Mouse (Mus musculus): ENCODE data around the gene Klrc2. TPM values are rescaled to one million over a fixed set of nuclear protein-coding genes. Genes with fewer than 3 reads are reported as not detected.
"Not testable (repeated sequence)": the region's sequence is repeated elsewhere in the genome, so short reads cannot be mapped to it uniquely, and the experiment has no call there.

The Klrc2 gene
- polyA plus RNA-seq (2015; fragmentation: Nextera tagmentation; extraction: Ambion mirVana) = not detected in 2 replicates

DNA sequence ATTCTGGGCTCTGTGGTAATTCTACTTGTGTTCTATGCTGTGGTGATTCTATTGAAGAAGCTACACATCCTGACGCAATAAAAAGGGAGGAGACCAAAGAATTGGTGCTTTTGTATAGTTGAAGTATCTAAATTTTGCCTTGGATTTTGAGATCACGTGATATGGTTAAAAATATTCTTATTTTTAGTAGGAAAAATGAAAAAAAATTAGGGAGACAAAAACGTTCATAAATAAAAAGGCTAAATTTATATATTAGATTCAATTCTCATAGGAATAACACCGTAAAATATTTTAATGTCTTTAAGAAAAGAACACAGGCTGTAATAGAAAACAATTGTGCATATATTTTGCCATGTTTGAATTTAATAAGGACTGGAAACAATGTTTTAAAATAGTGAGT lies at the start of gene Klrc2:
Klrc2 (minus strand) TSS at position 101 of the 400 bp plus-strand sequence.
- not testable (repeated sequence) for H3K9me3 ChIP-seq (replicated peaks; ENCODE audit: control insufficient read depth, low read length, poor library complexity, severe bottlenecking); H3K27me3 ChIP-seq (ENCODE audit: control insufficient read depth, insufficient read depth, low read depth, low read length); H3K27ac ChIP-seq (ENCODE audit: low read length); H3K36me3 ChIP-seq (ENCODE audit: control insufficient read depth, insufficient read depth, low read length); H3K4me2 ChIP-seq (ENCODE audit: low read length); H3K4me1 ChIP-seq (ENCODE audit: control insufficient read depth, insufficient read depth, low read length); H3K4me3 ChIP-seq (ENCODE audit: low read depth, low read length); ATAC-seq; H3K9ac ChIP-seq (ENCODE audit: low read depth, low read length)
- 74% methylated on average over 4 of the region's 4 CpGs for WGBS

DNA sequence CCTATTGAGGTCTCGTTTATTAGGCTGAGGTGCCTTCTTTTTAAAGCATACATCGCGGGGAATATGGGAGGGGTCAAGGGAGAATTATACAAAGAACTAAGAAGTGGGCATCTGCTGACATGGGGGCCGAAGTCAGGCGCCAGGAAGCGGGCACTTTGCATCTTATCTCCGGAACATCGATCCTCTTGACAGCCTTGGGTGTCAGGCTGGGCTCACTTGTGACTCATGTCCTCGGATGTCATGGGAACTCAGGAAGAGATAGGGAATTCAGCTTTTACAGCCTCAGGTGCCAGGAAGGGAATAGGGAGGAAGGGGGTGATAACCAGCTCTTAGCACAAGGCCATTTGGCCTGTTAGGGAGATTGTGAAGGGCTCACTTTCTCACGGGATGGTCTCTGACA lies 30.9 kb upstream of the Klrc2 start:
- not testable (repeated sequence) for H3K27me3 ChIP-seq (ENCODE audit: control insufficient read depth, insufficient read depth, low read depth, low read length); H3K4me2 ChIP-seq (ENCODE audit: low read length); H3K9me3 ChIP-seq (replicated peaks; ENCODE audit: control insufficient read depth, low read length, poor library complexity, severe bottlenecking); H3K36me3 ChIP-seq (ENCODE audit: control insufficient read depth, insufficient read depth, low read length); H3K4me1 ChIP-seq (ENCODE audit: control insufficient read depth, insufficient read depth, low read length); H3K4me3 ChIP-seq (ENCODE audit: low read depth, low read length); H3K27ac ChIP-seq (ENCODE audit: low read length); ATAC-seq; H3K9ac ChIP-seq (ENCODE audit: low read depth, low read length)
- 91% methylated on average over 10 of the region's 10 CpGs for WGBS

DNA sequence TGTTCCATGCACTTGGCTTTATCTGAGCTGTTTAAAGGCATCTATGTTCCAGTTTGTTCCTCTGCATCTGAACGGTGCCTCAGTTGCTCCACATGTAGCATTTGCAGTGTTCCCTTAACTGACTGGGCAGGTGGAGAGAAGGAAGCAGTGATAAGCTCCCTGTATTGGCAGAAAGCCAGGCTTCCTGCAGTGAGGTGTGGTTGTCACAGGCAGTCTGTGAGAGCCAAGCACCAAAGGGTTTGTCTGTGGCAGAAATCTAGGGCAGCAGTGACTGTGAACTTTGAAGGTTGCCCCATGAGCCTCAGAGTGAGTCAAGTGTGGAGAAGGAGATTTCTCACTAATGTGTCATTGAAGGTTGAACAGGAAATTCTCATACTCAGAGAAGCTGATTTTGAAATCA lies 19.9 kb upstream of the Klrc2 start:
- no peak for ATAC-seq
- Histone ChIP-seq H3K9ac (ENCODE audit: low read depth, low read length) (no peak overlapping the region), H3K4me2 (ENCODE audit: low read length) (no peak overlapping the region)

DNA sequence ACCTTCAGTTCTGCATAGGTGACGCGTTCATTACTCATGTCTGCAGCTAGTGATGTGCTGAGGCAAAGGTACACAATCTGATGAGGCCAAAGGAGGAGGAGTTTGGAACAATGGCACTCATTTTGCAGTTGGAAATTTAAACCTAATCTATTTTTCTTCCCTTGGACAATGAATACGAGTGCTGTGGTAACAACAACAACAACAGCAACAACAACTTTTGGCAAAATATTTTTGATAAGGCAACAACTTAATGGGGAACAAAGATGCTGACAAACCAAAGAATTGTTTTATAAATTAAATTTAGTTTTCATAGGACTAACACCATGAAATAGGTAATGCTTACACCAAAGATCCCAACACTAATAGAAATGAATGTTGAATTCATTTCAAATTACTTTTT lies 18.4 kb upstream of the Klrc2 start, which contains the start of gene Klrc1:
Klrc1 (minus strand) TSS at position 101 of the 400 bp plus-strand sequence.
- Histone ChIP-seq H3K4me3 (ENCODE audit: low read depth, low read length) (no peak within 1 kb of the TSS), H3K27me3 (ENCODE audit: control insufficient read depth, insufficient read depth, low read depth, low read length) (no peaks in the 10 kb centered on the region), H3K27ac (ENCODE audit: low read length) (no peak within 1 kb of the TSS), H3K4me2 (ENCODE audit: low read length) (no peak within 1 kb of the TSS), H3K36me3 (ENCODE audit: control insufficient read depth, insufficient read depth, low read length) (no peaks in the 10 kb centered on the region), H3K4me1 (ENCODE audit: control insufficient read depth, insufficient read depth, low read length) (no peaks in the 10 kb centered on the region), H3K9me3 (replicated peaks; ENCODE audit: control insufficient read depth, low read length, poor library complexity, severe bottlenecking) (no peaks in the 10 kb centered on the region), H3K9ac (ENCODE audit: low read depth, low read length) (no peak within 1 kb of the TSS)
- 85% methylated on average over 3 of the region's 3 CpGs for WGBS
- ATAC-seq = no peak

More for the DNA sequence above, 19.9 kb upstream of the Klrc2 start:
- Histone ChIP-seq H3K4me3 (ENCODE audit: low read depth, low read length) (no peak overlapping the region), H3K9me3 (replicated peaks; ENCODE audit: control insufficient read depth, low read length, poor library complexity, severe bottlenecking) (no peaks in the 10 kb centered on the region), H3K27ac (ENCODE audit: low read length) (no peak overlapping the region), H3K36me3 (ENCODE audit: control insufficient read depth, insufficient read depth, low read length) (no peaks in the 10 kb centered on the region), H3K27me3 (ENCODE audit: control insufficient read depth, insufficient read depth, low read depth, low read length) (no peaks in the 10 kb centered on the region), H3K4me1 (ENCODE audit: control insufficient read depth, insufficient read depth, low read length) (no peaks in the 10 kb centered on the region)
- WGBS = 65% methylated on average over 1 of the region's 1 CpGs

DNA sequence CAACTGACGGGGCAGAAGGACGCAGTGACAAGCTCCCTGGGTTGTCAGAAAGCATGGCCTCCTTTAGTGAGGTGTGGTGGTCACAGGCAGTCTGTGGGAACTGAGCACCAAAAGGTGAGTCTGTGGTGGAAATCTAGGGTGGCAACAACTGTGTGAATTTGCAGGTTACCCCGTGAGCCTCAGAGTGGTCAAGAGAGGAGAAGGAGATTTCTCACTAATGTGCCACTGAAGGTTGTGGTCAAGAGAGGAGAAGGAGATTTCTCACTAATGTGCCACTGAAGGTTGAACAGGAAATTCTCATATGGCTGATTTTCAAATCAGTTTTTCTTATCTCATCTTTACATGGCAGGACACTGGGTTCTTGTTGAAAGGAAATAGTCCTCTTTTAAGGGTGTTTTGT lies 812 bp upstream of the Klrc2 start:
- no CpG with 5 or more reads among the region's 3 CpGs for WGBS

DNA sequence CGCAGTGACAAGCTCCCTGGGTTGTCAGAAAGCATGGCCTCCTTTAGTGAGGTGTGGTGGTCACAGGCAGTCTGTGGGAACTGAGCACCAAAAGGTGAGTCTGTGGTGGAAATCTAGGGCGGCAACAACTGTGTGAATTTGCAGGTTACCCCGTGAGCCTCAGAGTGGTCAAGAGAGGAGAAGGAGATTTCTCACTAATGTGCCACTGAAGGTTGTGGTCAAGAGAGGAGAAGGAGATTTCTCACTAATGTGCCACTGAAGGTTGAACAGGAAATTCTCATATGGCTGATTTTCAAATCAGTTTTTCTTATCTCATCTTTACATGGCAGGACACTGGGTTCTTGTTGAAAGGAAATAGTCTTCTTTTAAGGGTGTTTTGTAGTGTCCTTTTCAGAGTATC lies 16.4 kb downstream of the Klrc2 start:
- H3K4me1 ChIP-seq (ENCODE audit: control insufficient read depth, insufficient read depth, low read length); H3K27me3 ChIP-seq (ENCODE audit: control insufficient read depth, insufficient read depth, low read depth, low read length); H3K9ac ChIP-seq (ENCODE audit: low read depth, low read length); H3K4me3 ChIP-seq (ENCODE audit: low read depth, low read length); H3K9me3 ChIP-seq (replicated peaks; ENCODE audit: control insufficient read depth, low read length, poor library complexity, severe bottlenecking); H3K27ac ChIP-seq (ENCODE audit: low read length); H3K4me2 ChIP-seq (ENCODE audit: low read length); ATAC-seq; H3K36me3 ChIP-seq (ENCODE audit: control insufficient read depth, insufficient read depth, low read length): not testable (repeated sequence)
- WGBS = no CpG with 5 or more reads among the region's 3 CpGs

More for the DNA sequence above, 812 bp upstream of the Klrc2 start:
- H3K9ac ChIP-seq (ENCODE audit: low read depth, low read length); H3K4me3 ChIP-seq (ENCODE audit: low read depth, low read length); H3K27me3 ChIP-seq (ENCODE audit: control insufficient read depth, insufficient read depth, low read depth, low read length); H3K27ac ChIP-seq (ENCODE audit: low read length); H3K4me2 ChIP-seq (ENCODE audit: low read length); H3K36me3 ChIP-seq (ENCODE audit: control insufficient read depth, insufficient read depth, low read length); H3K9me3 ChIP-seq (replicated peaks; ENCODE audit: control insufficient read depth, low read length, poor library complexity, severe bottlenecking); ATAC-seq; H3K4me1 ChIP-seq (ENCODE audit: control insufficient read depth, insufficient read depth, low read length): not testable (repeated sequence)

DNA sequence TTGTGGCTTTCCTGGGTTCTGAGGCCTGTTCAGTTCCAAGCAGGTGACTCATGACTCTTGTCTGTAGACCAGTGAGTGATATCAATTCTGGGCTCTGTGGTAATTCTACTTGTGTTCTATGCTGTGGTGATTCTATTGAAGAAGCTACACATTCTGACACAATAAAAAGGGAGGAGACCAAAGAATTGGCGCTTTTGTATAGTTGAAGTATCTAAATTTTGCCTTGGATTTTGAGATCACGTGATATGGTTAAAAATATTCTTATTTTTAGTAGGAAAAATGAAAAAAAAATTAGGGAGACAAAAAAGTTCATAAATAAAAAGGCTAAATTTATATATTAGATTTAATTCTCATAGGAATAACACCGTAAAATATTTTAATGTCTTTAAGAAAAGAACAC lies 17.3 kb downstream of the Klrc2 start, which contains the start of gene Klrc3:
Klrc3 (minus strand) TSS at position 101 of the 400 bp plus-strand sequence.
- H3K4me1 ChIP-seq (ENCODE audit: control insufficient read depth, insufficient read depth, low read length); H3K4me3 ChIP-seq (ENCODE audit: low read depth, low read length); H3K27ac ChIP-seq (ENCODE audit: low read length); H3K36me3 ChIP-seq (ENCODE audit: control insufficient read depth, insufficient read depth, low read length); H3K27me3 ChIP-seq (ENCODE audit: control insufficient read depth, insufficient read depth, low read depth, low read length); H3K9me3 ChIP-seq (replicated peaks; ENCODE audit: control insufficient read depth, low read length, poor library complexity, severe bottlenecking); ATAC-seq; H3K4me2 ChIP-seq (ENCODE audit: low read length); H3K9ac ChIP-seq (ENCODE audit: low read depth, low read length): not testable (repeated sequence)
- 82% methylated on average over 3 of the region's 3 CpGs for WGBS

DNA sequence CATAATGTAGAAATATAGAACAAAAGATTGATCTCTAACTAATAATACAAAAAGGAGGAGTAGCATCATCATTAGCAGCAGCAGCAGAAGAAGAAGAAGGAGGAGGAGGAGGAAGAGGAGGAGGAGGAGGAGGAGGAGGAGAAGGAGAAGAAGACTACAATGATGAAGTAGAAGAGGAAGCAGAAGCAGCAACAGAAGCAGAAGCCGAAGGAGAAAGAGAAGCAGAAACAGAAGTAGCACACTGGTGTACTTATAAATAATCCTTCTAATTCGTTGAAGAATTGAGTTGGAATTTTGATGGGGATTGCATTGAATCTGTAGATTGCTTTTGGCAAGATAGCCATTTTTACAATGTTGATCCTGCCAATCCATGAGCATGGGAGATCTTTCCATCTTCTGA lies 29.4 kb downstream of the Klrc2 start:
- H3K9me3 ChIP-seq (replicated peaks; ENCODE audit: control insufficient read depth, low read length, poor library complexity, severe bottlenecking); H3K27ac ChIP-seq (ENCODE audit: low read length); H3K4me2 ChIP-seq (ENCODE audit: low read length); ATAC-seq; H3K9ac ChIP-seq (ENCODE audit: low read depth, low read length); H3K27me3 ChIP-seq (ENCODE audit: control insufficient read depth, insufficient read depth, low read depth, low read length); H3K36me3 ChIP-seq (ENCODE audit: control insufficient read depth, insufficient read depth, low read length); H3K4me1 ChIP-seq (ENCODE audit: control insufficient read depth, insufficient read depth, low read length); H3K4me3 ChIP-seq (ENCODE audit: low read depth, low read length): not testable (repeated sequence)
- 92% methylated on average over 2 of the region's 2 CpGs for WGBS

DNA sequence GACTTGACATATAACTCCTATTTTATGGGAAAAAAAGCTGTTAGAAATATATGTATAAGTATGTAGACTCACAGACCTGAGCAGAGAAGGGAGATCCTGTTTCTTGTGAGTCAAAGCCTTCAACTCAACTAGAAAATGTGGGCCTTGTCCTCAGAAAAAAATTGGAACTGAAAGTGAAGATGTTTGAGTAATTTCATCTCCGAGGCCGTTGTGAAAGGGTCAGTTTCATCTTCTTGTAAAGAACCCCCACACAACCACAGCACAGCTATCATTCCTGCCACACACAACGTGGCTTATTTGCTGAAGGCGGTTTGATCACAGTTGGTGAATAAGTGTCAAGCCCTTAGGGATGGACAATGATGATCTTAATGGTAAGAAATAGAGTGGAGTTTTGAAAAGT lies 36.8 kb downstream of the Klrc2 start, which contains the start of gene Klrk1:
Klrk1 (minus strand) TSS at position 130 of the 400 bp plus-strand sequence.
- Histone ChIP-seq H3K27ac (ENCODE audit: low read length) (no peak within 1 kb of the TSS), H3K4me1 (ENCODE audit: control insufficient read depth, insufficient read depth, low read length) (no peaks in the 10 kb centered on the region), H3K4me3 (ENCODE audit: low read depth, low read length) (no peak within 1 kb of the TSS), H3K4me2 (ENCODE audit: low read length) (no peak within 1 kb of the TSS), H3K9ac (ENCODE audit: low read depth, low read length) (no peak within 1 kb of the TSS), H3K36me3 (ENCODE audit: control insufficient read depth, insufficient read depth, low read length) (no peaks in the 10 kb centered on the region), H3K9me3 (replicated peaks; ENCODE audit: control insufficient read depth, low read length, poor library complexity, severe bottlenecking) (no peaks in the 10 kb centered on the region), H3K27me3 (ENCODE audit: control insufficient read depth, insufficient read depth, low read depth, low read length) (no peaks in the 10 kb centered on the region)
- 79% methylated on average over 4 of the region's 4 CpGs for WGBS
- no peak for ATAC-seq
